Mouse (Mus musculus): ENCODE data around the gene Gm7735. TPM values are rescaled to one million over a fixed set of nuclear protein-coding genes. Genes with fewer than 3 reads are reported as not detected.
"Not testable (repeated sequence)": the region's sequence is repeated elsewhere in the genome, so short reads cannot be mapped to it uniquely, and the experiment has no call there.

Gene Gm7735
- not detected in 2 replicates for polyA plus RNA-seq (2015; fragmentation: Nextera tagmentation; extraction: Ambion mirVana)

GRCm38 (mm10) chr16:89169190-89169589 lies at the start of gene Gm7735:
Gm7735 (plus strand) TSS chr16:89169490.
- not testable (repeated sequence) for H3K4me2 ChIP-seq; H3K4me3 ChIP-seq; H3K27ac ChIP-seq; ATAC-seq; H3K4me1 ChIP-seq; H3K9ac ChIP-seq; H3K9me3 ChIP-seq (replicated peaks); H3K27me3 ChIP-seq; H3K36me3 ChIP-seq (ENCODE audit: poor library complexity, severe bottlenecking)

- ATAC-seq = no peak
- Histone ChIP-seq H3K4me2 (no peak within 1 kb of the TSS), H3K9ac (no peak within 1 kb of the TSS), H3K36me3 (ENCODE audit: poor library complexity, severe bottlenecking) (no peaks in the 10 kb centered on the region), H3K4me3 (no peak within 1 kb of the TSS), H3K27me3 (no peaks in the 10 kb centered on the region), H3K27ac (no peak within 1 kb of the TSS), H3K9me3 (replicated peaks) (no peaks in the 10 kb centered on the region), H3K4me1 (no peaks in the 10 kb centered on the region)
- WGBS = 97% methylated on average over 1 of the region's 1 CpGs
Measured at GRCm38 (mm10) chr16:89140551-89140950, 28.7 kb upstream of the Gm7735 start, which contains the start of gene Gm6358. Gm6358 (plus strand) TSS chr16:89140851.

- no peak for ATAC-seq
- no peak within 1 kb of the TSS for H3K27ac ChIP-seq
- no peaks in the 10 kb centered on the region for H3K9me3 ChIP-seq (replicated peaks)
- H3K27me3 ChIP-seq = no peaks in the 10 kb centered on the region
- no peaks in the 10 kb centered on the region for H3K36me3 ChIP-seq (ENCODE audit: poor library complexity, severe bottlenecking)
- no peak within 1 kb of the TSS for H3K4me2 ChIP-seq
- H3K9ac ChIP-seq = no peak within 1 kb of the TSS
- H3K4me1 ChIP-seq = no peaks in the 10 kb centered on the region
- 100% methylated on average over 1 of the region's 1 CpGs for WGBS
- no peak within 1 kb of the TSS for H3K4me3 ChIP-seq
Measured at GRCm38 (mm10) chr16:89150786-89151185, 18.5 kb upstream of the Gm7735 start, which contains the start of gene Gm10061. Gm10061 (plus strand) TSS chr16:89151086.

- H3K9ac ChIP-seq = no peak within 1 kb of the TSS
- no peaks in the 10 kb centered on the region for H3K36me3 ChIP-seq (ENCODE audit: poor library complexity, severe bottlenecking)
- H3K4me1 ChIP-seq = no peaks in the 10 kb centered on the region
- H3K27me3 ChIP-seq = no peaks in the 10 kb centered on the region
- no peak within 1 kb of the TSS for H3K4me3 ChIP-seq
- WGBS = 86% methylated on average over 4 of the region's 4 CpGs
- no peak for ATAC-seq
- no peak within 1 kb of the TSS for H3K27ac ChIP-seq
- no peaks in the 10 kb centered on the region for H3K9me3 ChIP-seq (replicated peaks)
- no peak within 1 kb of the TSS for H3K4me2 ChIP-seq
Measured at GRCm38 (mm10) chr16:89157652-89158051, 11.6 kb upstream of the Gm7735 start, which contains the start of gene Gm9789. Gm9789 (plus strand) TSS chr16:89157952.

GRCm38 (mm10) chr16:89174435-89174834 lies 5.1 kb downstream of the Gm7735 start, which contains the start of gene 1110057P08Rik:
1110057P08Rik (plus strand) TSS chr16:89174735.
- no peaks in the 10 kb centered on the region for H3K4me1 ChIP-seq
- no peak for ATAC-seq
- H3K4me2 ChIP-seq = no peak within 1 kb of the TSS
- WGBS = 78% methylated on average over 2 of the region's 2 CpGs
- H3K9me3 ChIP-seq (replicated peaks) = no peaks in the 10 kb centered on the region
- H3K27ac ChIP-seq = no peak within 1 kb of the TSS
- H3K27me3 ChIP-seq = no peaks in the 10 kb centered on the region
- no peak within 1 kb of the TSS for H3K9ac ChIP-seq
- H3K4me3 ChIP-seq = no peak within 1 kb of the TSS
- H3K36me3 ChIP-seq (ENCODE audit: poor library complexity, severe bottlenecking) = no peaks in the 10 kb centered on the region

- Histone ChIP-seq H3K4me2 (no peak overlapping the region), H3K36me3 (ENCODE audit: poor library complexity, severe bottlenecking) (no peaks in the 10 kb centered on the region), H3K9me3 (replicated peaks) (no peaks in the 10 kb centered on the region), H3K27ac (no peak overlapping the region), H3K9ac (no peak overlapping the region), H3K27me3 (no peaks in the 10 kb centered on the region), H3K4me1 (no peaks in the 10 kb centered on the region), H3K4me3 (no peak overlapping the region)
- no peak for ATAC-seq
- WGBS = 84% methylated on average over 4 of the region's 4 CpGs
Measured at GRCm38 (mm10) chr16:89188621-89189020, 19.3 kb downstream of the Gm7735 start.

GRCm38 (mm10) chr16:89205561-89205960 lies 36.3 kb downstream of the Gm7735 start, which contains the start of gene Krtap20-2:
Krtap20-2 (plus strand) TSS chr16:89205861.
- no peak within 1 kb of the TSS for H3K27ac ChIP-seq
- no peak for ATAC-seq
- H3K27me3 ChIP-seq = no peaks in the 10 kb centered on the region
- no peak within 1 kb of the TSS for H3K4me3 ChIP-seq
- no peak within 1 kb of the TSS for H3K4me2 ChIP-seq
- no peaks in the 10 kb centered on the region for H3K36me3 ChIP-seq (ENCODE audit: poor library complexity, severe bottlenecking)
- H3K4me1 ChIP-seq = no peaks in the 10 kb centered on the region
- H3K9ac ChIP-seq = no peak within 1 kb of the TSS
- WGBS = 64% methylated on average over 1 of the region's 1 CpGs
- H3K9me3 ChIP-seq (replicated peaks) = no peaks in the 10 kb centered on the region

Other genes starting within 250 kb of the Gm7735 start
- gene Krtap19-9b, start 237.2 kb upstream of the Gm7735 start, polyA plus RNA-seq (2015; fragmentation: Nextera tagmentation; extraction: Ambion mirVana) = not detected in 2 replicates
- not detected in 2 replicates for gene Krtap16-3, start 206.6 kb upstream of the Gm7735 start, polyA plus RNA-seq (2015; fragmentation: Nextera tagmentation; extraction: Ambion mirVana)
- gene Krtap22-2, start 158.7 kb upstream of the Gm7735 start, polyA plus RNA-seq (2015; fragmentation: Nextera tagmentation; extraction: Ambion mirVana) = not detected in 2 replicates
- gene Gm10229, start 154.2 kb upstream of the Gm7735 start, polyA plus RNA-seq (2015; fragmentation: Nextera tagmentation; extraction: Ambion mirVana) = not detected in 2 replicates
- gene Krtap6-1, start 137.8 kb upstream of the Gm7735 start, polyA plus RNA-seq (2015; fragmentation: Nextera tagmentation; extraction: Ambion mirVana) = not detected in 2 replicates
- gene Gm10228, start 128.0 kb upstream of the Gm7735 start, polyA plus RNA-seq (2015; fragmentation: Nextera tagmentation; extraction: Ambion mirVana) = not detected in 2 replicates
- gene Krtap6-5, start 121.6 kb upstream of the Gm7735 start, polyA plus RNA-seq (2015; fragmentation: Nextera tagmentation; extraction: Ambion mirVana) = not detected in 2 replicates
- not detected in 2 replicates for gene 1110025L11Rik, start 105.5 kb upstream of the Gm7735 start, polyA plus RNA-seq (2015; fragmentation: Nextera tagmentation; extraction: Ambion mirVana)
- gene Krtap6-3, start 85.5 kb upstream of the Gm7735 start, polyA plus RNA-seq (2015; fragmentation: Nextera tagmentation; extraction: Ambion mirVana) = not detected in 2 replicates
- not detected in 2 replicates for gene Gm6358, start 28.6 kb upstream of the Gm7735 start, polyA plus RNA-seq (2015; fragmentation: Nextera tagmentation; extraction: Ambion mirVana)
- gene Gm10061, start 18.4 kb upstream of the Gm7735 start, polyA plus RNA-seq (2015; fragmentation: Nextera tagmentation; extraction: Ambion mirVana) = not detected in 2 replicates
- gene Gm9789, start 11.5 kb upstream of the Gm7735 start, polyA plus RNA-seq (2015; fragmentation: Nextera tagmentation; extraction: Ambion mirVana) = not detected in 2 replicates
- not detected in 2 replicates for gene 1110057P08Rik, start 5.2 kb downstream of the Gm7735 start, polyA plus RNA-seq (2015; fragmentation: Nextera tagmentation; extraction: Ambion mirVana)
- gene Krtap20-2, start 36.4 kb downstream of the Gm7735 start, polyA plus RNA-seq (2015; fragmentation: Nextera tagmentation; extraction: Ambion mirVana) = not detected in 2 replicates
- not detected in 2 replicates for gene Krtap21-1, start 234.4 kb downstream of the Gm7735 start, polyA plus RNA-seq (2015; fragmentation: Nextera tagmentation; extraction: Ambion mirVana)

Data from forebrain, embryonic 13.5 days (tissue).